Mouse (Mus musculus): ENCODE results near the gene Cyb5d2. TPM values are rescaled to one million over a fixed set of nuclear protein-coding genes. Genes with fewer than 3 reads are reported as not detected.

The Cyb5d2 gene
- polyA plus RNA-seq, 1 experiment from 2014 or later = 6.7 TPM

Other genes with a start within 250 kb of the Cyb5d2 start
- gene Spns3, start 245.6 kb downstream of the Cyb5d2 start, polyA plus RNA-seq (2015; fragmentation: Nextera tagmentation; extraction: Ambion mirVana) = 0.27 and 0.32 TPM in 2 replicates
- 65.8 and 67.1 TPM in 2 replicates for gene Ube2g1, start 188.9 kb downstream of the Cyb5d2 start, polyA plus RNA-seq (2015; fragmentation: Nextera tagmentation; extraction: Ambion mirVana)
- gene Ankfy1, start 106.1 kb downstream of the Cyb5d2 start, polyA plus RNA-seq (2015; fragmentation: Nextera tagmentation; extraction: Ambion mirVana) = 24.6 and 26.7 TPM in 2 replicates
- gene Zzef1, start 84 bp upstream of the Cyb5d2 start, polyA plus RNA-seq (2015; fragmentation: Nextera tagmentation; extraction: Ambion mirVana) = 8.8 and 9.5 TPM in 2 replicates
- gene Atp2a3, start 165.0 kb upstream of the Cyb5d2 start, polyA plus RNA-seq (2015; fragmentation: Nextera tagmentation; extraction: Ambion mirVana) = 5.4 and 5.9 TPM in 2 replicates
- gene P2rx1, start 203.0 kb upstream of the Cyb5d2 start, polyA plus RNA-seq (2015; fragmentation: Nextera tagmentation; extraction: Ambion mirVana) = 1.7 and 3.1 TPM in 2 replicates
- gene Camkk1, start 222.9 kb upstream of the Cyb5d2 start, polyA plus RNA-seq (2015; fragmentation: Nextera tagmentation; extraction: Ambion mirVana) = 7.4 and 7.7 TPM in 2 replicates

Data from kidney, embryonic 16.5 days (tissue).